Mouse (Mus musculus) mesoderm, embryonic 11.5 days (tissue): ENCODE measurements at regions not wholly inside any gene's neighbourhood (a gene's known extent, or its start where the extent isn't known, plus 50 kb on each side); places are given as distances from the start of the nearest gene placed in this dataset.
A peak's percentile ranks its signal among the peaks of the same experiment; 100 is the strongest.

Experiments used
- DNase-seq: peaks from one replicate; pipeline ENCODE4 v3.0.0-alpha.2; 2012; ENCODE audit warnings: low read depth, low spot score

- DNase-seq: no peak
These were observed 69.8 kb upstream of the Pax2 start for GRCm38 (mm10) chr19:44686061-44686460.

GRCm38 (mm10) chr19:44692396-44692795 lies 63.4 kb upstream of the Pax2 start:
- DNase-seq: peak; percentile 85

DNA sequence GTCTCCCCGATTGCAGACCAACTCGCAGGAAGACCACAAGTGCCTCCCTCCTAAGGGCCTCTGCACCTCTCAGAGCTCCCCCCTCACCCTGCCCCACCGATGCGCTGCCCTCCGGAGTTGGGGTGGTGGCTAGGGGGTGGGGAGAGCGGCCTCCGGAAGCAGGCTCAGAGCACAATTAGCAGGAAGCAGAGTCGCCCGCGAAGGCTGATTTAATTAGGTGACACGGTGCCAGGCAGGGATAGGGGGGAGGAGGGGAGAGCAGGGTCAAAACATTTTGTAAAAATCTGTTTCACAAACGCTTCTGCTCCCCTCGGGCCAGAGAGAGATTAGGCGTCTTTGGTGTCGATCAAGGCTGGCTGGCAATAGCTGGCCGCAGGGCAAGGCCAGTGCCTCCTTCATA lies 63.0 kb upstream of the Pax2 start:
- no peak for DNase-seq

DNA sequence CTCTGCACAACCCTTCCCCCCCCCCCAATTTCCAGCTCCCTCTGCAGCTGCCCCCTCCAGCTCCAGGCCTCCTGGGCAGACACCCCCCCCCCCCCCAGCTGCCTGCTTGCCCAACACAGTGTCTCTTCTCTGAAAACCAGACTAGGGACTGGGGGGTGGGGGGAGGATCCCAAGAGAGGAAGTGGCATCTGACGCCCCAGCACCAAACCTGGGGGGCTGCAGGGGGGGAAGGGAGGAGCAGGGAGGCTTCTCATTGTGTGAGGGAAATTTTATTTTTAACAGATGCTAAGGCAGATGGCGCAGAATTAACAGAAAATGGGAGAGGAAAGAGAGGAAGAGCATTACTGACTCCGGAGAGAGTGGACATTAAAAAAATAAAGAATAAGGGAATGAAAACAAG lies 60.5 kb upstream of the Pax2 start:
- DNase-seq: no peak

DNA sequence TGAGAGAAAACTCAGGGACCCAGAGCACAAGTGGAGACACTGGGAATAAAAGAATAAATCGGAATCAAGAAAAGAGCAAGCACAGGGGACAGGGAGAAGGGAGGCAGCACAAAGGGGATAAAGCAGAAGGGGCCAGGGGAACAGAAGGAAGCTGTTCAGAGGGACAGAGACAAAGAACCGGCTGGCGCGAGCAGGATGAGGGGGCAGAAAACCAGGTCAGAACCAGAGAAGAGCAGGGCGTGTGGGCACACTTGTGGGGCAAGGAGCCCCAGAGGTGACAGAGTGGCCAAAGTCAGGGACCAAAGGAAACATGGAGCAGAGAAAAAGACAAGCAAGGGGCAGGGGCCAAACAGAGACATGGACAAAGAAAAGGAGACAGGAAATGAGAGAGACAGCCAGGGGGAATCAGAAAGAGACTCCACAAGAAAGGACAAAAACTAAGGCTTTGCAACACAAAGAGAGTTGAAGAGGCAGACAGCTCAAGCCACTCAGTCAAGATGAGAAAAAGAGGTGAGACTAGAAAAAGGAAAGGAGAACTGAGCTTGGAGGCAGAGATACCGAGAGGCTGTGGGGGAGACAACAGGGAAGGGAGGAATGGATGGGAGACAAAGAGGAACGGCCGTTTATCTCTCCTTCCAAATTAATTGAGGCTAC lies 59.7 kb upstream of the Pax2 start:
- no peak for DNase-seq

DNA sequence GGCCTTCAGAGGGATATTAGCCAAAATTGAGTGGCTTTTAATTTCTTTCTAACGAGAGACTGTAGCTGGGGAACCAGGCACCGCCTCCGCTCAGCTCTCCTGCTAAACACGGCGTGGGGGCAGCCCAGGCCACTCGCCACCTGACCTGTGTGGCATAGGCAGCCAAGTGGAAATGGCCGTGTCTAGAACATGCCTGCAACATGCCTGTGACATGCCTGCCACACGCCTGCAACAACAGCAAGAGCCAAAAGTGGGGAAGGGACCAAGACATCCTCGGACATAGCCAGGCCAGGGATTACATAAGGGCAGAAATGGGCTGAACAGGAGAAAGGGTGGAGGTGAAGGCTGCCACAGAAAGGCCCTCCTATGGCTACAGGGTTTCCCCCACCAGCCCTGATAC lies 59.1 kb upstream of the Pax2 start:
- DNase-seq: no peak

GRCm38 (mm10) chr19:44698382-44699256 lies 57.2 kb upstream of the Pax2 start:
- no peak for DNase-seq
